Mouse (Mus musculus) CH12.LX (cell line): ENCODE data around the gene Rnf169.

Source experiments
- CTCF ChIP-seq, 2 experiments: IDR thresholded peaks in 1 of 2; conservative IDR thresholded peaks in 1 of 2; 2 replicates each; pipeline ENCODE4 v1.5.1; 2011 to 2012; ENCODE audit warnings: low read depth in 2 of 2, low read length in 2 of 2, improper control_type of control experiment in 1 of 2, inconsistent platforms in 1 of 2, mild to moderate bottlenecking in 1 of 2, moderate library complexity in 1 of 2
- E2F4 ChIP-seq: IDR thresholded peaks from 2 replicates; pipeline ENCODE4 v1.6.1; 2011; ENCODE audit warnings: low read depth, low read length, improper control_type of control experiment; ENCODE audit not compliant: insufficient replicate concordance
- EP300 ChIP-seq: IDR thresholded peaks from 2 replicates; pipeline ENCODE4 v1.6.1; 2011; ENCODE audit warnings: low read length, improper control_type of control experiment
- HCFC1 ChIP-seq: IDR thresholded peaks from 2 replicates; pipeline ENCODE4 v1.6.1; 2012; ENCODE audit warnings: low read depth, mild to moderate bottlenecking, inconsistent platforms, low read length, improper control_type of control experiment
- JUN ChIP-seq: IDR thresholded peaks from 2 replicates; pipeline ENCODE4 v1.6.1; 2011; ENCODE audit warnings: low read depth, mild to moderate bottlenecking, low read length, improper control_type of control experiment, moderate library complexity; ENCODE audit not compliant: insufficient read depth
- KAT2A ChIP-seq: IDR thresholded peaks from 2 replicates; pipeline ENCODE4 v1.6.1; 2012; ENCODE audit warnings: low read length, improper control_type of control experiment, inconsistent platforms; ENCODE audit not compliant: insufficient replicate concordance
- MXI1 ChIP-seq: IDR thresholded peaks from 2 replicates; pipeline ENCODE4 v1.6.1; 2011; ENCODE audit warnings: mild to moderate bottlenecking, low read depth, low read length, improper control_type of control experiment
- NELFE ChIP-seq: IDR thresholded peaks from 2 replicates; pipeline ENCODE4 v1.6.1; 2011; ENCODE audit warnings: low read depth, low read length, improper control_type of control experiment
- POLR2A ChIP-seq: IDR thresholded peaks from 2 replicates; pipeline ENCODE4 v1.6.1; 2011; ENCODE audit warnings: low read depth, mild to moderate bottlenecking, improper control_type of control experiment, low read length
- POLR2AphosphoS2 ChIP-seq: IDR thresholded peaks from 2 replicates; pipeline ENCODE4 v1.6.1; 2011; ENCODE audit warnings: low read depth, low read length, improper control_type of control experiment
- RAD21 ChIP-seq: IDR thresholded peaks from 2 replicates; pipeline ENCODE4 v1.6.1; 2011; ENCODE audit warnings: low read depth, mild to moderate bottlenecking, low read length, improper control_type of control experiment, moderate library complexity
- UBTF ChIP-seq: IDR thresholded peaks from 2 replicates; pipeline ENCODE4 v1.6.1; 2012; ENCODE audit warnings: low read depth, mild to moderate bottlenecking, inconsistent platforms, low read length, improper control_type of control experiment, moderate library complexity
- USF1 ChIP-seq: IDR thresholded peaks from 2 replicates; pipeline ENCODE4 v1.6.1; 2014; ENCODE audit warnings: low read depth, mild to moderate bottlenecking, inconsistent platforms, low read length, improper control_type of control experiment
- ZMIZ1 ChIP-seq: IDR thresholded peaks from 2 replicates; pipeline ENCODE4 v1.6.1; 2012; ENCODE audit warnings: low read depth, mild to moderate bottlenecking, inconsistent platforms, low read length, improper control_type of control experiment

DNA sequence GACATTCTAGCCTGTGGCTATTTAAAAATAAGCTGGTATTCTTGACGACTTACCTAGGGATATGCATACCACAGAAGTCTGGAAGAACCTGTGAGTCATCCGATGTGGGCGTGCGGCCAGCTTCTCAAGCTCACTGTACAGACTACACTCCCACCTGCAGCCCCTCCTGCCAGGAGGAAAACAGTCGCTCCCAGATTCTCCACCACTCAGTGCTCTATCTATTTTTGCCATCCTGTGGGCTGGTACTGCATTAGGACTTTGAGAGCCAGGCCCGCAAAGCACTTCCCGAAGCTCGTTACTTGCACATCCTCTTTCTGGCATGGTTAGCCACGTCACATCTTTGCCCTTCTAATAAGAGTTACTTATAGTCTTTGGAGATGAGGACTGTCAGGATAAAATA lies 32.9 kb downstream of the Rnf169 start:
- TF ChIP-seq ZMIZ1 (no peak), MXI1 (no peak), NELFE (no peak), RAD21 (no peak), POLR2AphosphoS2 (no peak), CTCF (conservative IDR thresholded peaks at IDR 0.05 in 1 of 2, IDR thresholded peaks at IDR 0.05 in 1 of 2; ENCODE audit: low read depth in 2 of 2, low read length in 2 of 2) (no peak), HCFC1 (no peak), USF1 (no peak), E2F4 (no peak), KAT2A (no peak), JUN (no peak), EP300 (no peak), UBTF (no peak), POLR2A (no peak)
